In genomic region chr17:35779466-35780205, GRCm38 (mm10) we compare ENCODE assay signal across 16 mouse cellular contexts. TPM values are rescaled to one million over a fixed set of nuclear protein-coding genes. Genes with fewer than 3 reads are reported as not detected.
DNase-seq lines count a peak whose midpoint lies in the region; ATAC-seq and TF ChIP-seq lines count a peak whose summit lies in the region.
"Had no signal": no experiment of that assay in that cellular context is flagged by ENCODE, and none has a peak within 500 bp of the region (broad histone marks: within the 10 kb centered on the region; RNA-seq: fewer than 3 reads in every experiment).

No protein-coding gene starts in this region.

- WGBS in midbrain, embryonic 11.5 days = 75% methylated on average over 10 of the region's 10 CpGs
- 73% methylated on average over 10 of the region's 10 CpGs for WGBS in midbrain, embryonic 10.5 days
- WGBS in stomach, postnatal 0 days = 44% methylated on average over 10 of the region's 10 CpGs

- H3K4me2 ChIP-seq in midbrain, embryonic 11.5 days = no peak overlapping the region
- H3K4me2 ChIP-seq in stomach, postnatal 0 days (replicated peaks; ENCODE audit: low read depth) = no peak overlapping the region
- H3K4me2 ChIP-seq: hindbrain, embryonic 13.5 days; liver, embryonic 15.5 days; neural tube, embryonic 13.5 days had no signal

- peak; percentile 66 for DNase-seq in cerebellum, postnatal 10 days
- no peak for DNase-seq in cerebellum, postnatal 4 days (ENCODE audit: low spot score in 2 of 2)
- DNase-seq in midbrain, embryonic 11.5 days (ENCODE audit: low spot score, missing footprints) = peak; percentile 41
- no peak for DNase-seq in midbrain, embryonic 10.5 days (ENCODE audit: low spot score)
- DNase-seq in lung, postnatal 10 days = peak; percentile 79
- no peak for DNase-seq in stomach, postnatal 0 days (ENCODE audit: low spot score)
- DNase-seq in thymus, adult 18-20 months = no peak
- DNase-seq in cerebellum, postnatal 36 days = no peak
- DNase-seq: cerebellum, adult 9-10 months; layer of hippocampus, adult 9-11 months; left cerebral cortex, postnatal 4 days; retina, postnatal 1 day had no signal

- H3K9ac ChIP-seq in midbrain, embryonic 11.5 days (ENCODE audit: low read length) = no peak overlapping the region
- H3K9ac ChIP-seq in stomach, postnatal 0 days (ENCODE audit: low read length) = peak overlapping the region; percentile 18; the same call in 1 of the 2 replicates
- H3K9ac ChIP-seq: hindbrain, embryonic 13.5 days; liver, embryonic 15.5 days; neural tube, embryonic 13.5 days had no signal

- TF ChIP-seq EP300 in stomach, postnatal 0 days (optimal IDR thresholded peaks at IDR 0.05) = no peak

- no peaks in the 10 kb centered on the region for H3K27me3 ChIP-seq in midbrain, embryonic 11.5 days (ENCODE audit: control insufficient read depth, insufficient read depth, low read length)
- no peaks in the 10 kb centered on the region for H3K27me3 ChIP-seq in midbrain, embryonic 10.5 days (ENCODE audit: low read depth, poor library complexity, severe bottlenecking)
- no peaks in the 10 kb centered on the region for H3K27me3 ChIP-seq in stomach, postnatal 0 days (ENCODE audit: control insufficient read depth, insufficient read depth, low read length)
- H3K27me3 ChIP-seq: hindbrain, embryonic 13.5 days; liver, embryonic 15.5 days; neural tube, embryonic 13.5 days had no signal

- no peak overlapping the region for H3K4me3 ChIP-seq in midbrain, embryonic 11.5 days (ENCODE audit: low read depth, low read length)
- H3K4me3 ChIP-seq in midbrain, embryonic 10.5 days = no peak overlapping the region
- H3K4me3 ChIP-seq in stomach, postnatal 0 days (ENCODE audit: low read depth, low read length) = no peak overlapping the region
- H3K4me3 ChIP-seq: hindbrain, embryonic 13.5 days; liver, embryonic 15.5 days; neural tube, embryonic 13.5 days had no signal

- no peaks in the 10 kb centered on the region for H3K4me1 ChIP-seq in midbrain, embryonic 11.5 days (ENCODE audit: control insufficient read depth, insufficient read depth, low read length)
- H3K4me1 ChIP-seq in midbrain, embryonic 10.5 days = no peaks in the 10 kb centered on the region
- peaks cover 8% of the 10 kb centered on the region; the same call in 1 of the 2 replicates for H3K4me1 ChIP-seq in stomach, postnatal 0 days (replicated peaks; ENCODE audit: control insufficient read depth, insufficient read depth)
- H3K4me1 ChIP-seq: hindbrain, embryonic 13.5 days had no signal

- no peak overlapping the region for H3K27ac ChIP-seq in midbrain, embryonic 11.5 days (ENCODE audit: low read depth, low read length)
- no peak overlapping the region for H3K27ac ChIP-seq in midbrain, embryonic 10.5 days (replicated peaks)
- H3K27ac ChIP-seq in stomach, postnatal 0 days (replicated peaks) = peak overlapping the region; percentile 73
- H3K27ac ChIP-seq: hindbrain, embryonic 13.5 days; liver, embryonic 15.5 days; neural tube, embryonic 13.5 days had no signal

- no peak for TF ChIP-seq CTCF in stomach, postnatal 0 days (IDR thresholded peaks at IDR 0.05; ENCODE audit: low read depth)

- H3K9me3 ChIP-seq in midbrain, embryonic 11.5 days (ENCODE audit: control insufficient read depth, low read length) = no peaks in the 10 kb centered on the region
- H3K9me3 ChIP-seq in midbrain, embryonic 10.5 days (replicated peaks) = no peaks in the 10 kb centered on the region
- H3K9me3 ChIP-seq in stomach, postnatal 0 days (ENCODE audit: control insufficient read depth, low read length) = no peaks in the 10 kb centered on the region
- H3K9me3 ChIP-seq: hindbrain, embryonic 13.5 days; liver, embryonic 15.5 days; neural tube, embryonic 13.5 days had no signal

- no peaks in the 10 kb centered on the region for H3K36me3 ChIP-seq in midbrain, embryonic 11.5 days (ENCODE audit: control insufficient read depth, insufficient read depth, low read length)
- no peaks in the 10 kb centered on the region for H3K36me3 ChIP-seq in midbrain, embryonic 10.5 days
- H3K36me3 ChIP-seq in stomach, postnatal 0 days (ENCODE audit: control insufficient read depth, insufficient read depth, low read length) = no peaks in the 10 kb centered on the region
- H3K36me3 ChIP-seq: hindbrain, embryonic 13.5 days; liver, embryonic 15.5 days; neural tube, embryonic 13.5 days had no signal

- no peak for ATAC-seq in midbrain, embryonic 11.5 days (ENCODE audit: low FRiP score)
- ATAC-seq in stomach, postnatal 0 days (ENCODE audit: low FRiP score, low TSS enrichment) = no peak
- ATAC-seq: midbrain, embryonic 16.5 days had no signal

RNA-seq across cellular contexts. Expression of gene Ier3, which starts 41.8 kb away (rescaled TPM):
- polyA plus RNA-seq in midbrain, embryonic 11.5 days (2014; fragmentation: Nextera tagmentation; extraction: Ambion mirVana) = 2.5 and 4.0 TPM in 2 replicates
- 3.0 and 3.7 TPM in 2 replicates for polyA plus RNA-seq in midbrain, embryonic 10.5 days (2016; fragmentation: Nextera tagmentation; extraction: Ambion mirVana)
- 74.8 and 79.5 TPM in 2 replicates for polyA plus RNA-seq in stomach, postnatal 0 days (2015; fragmentation: Nextera tagmentation; extraction: Ambion mirVana)

RNA-seq across cellular contexts. Expression of gene Flot1, which starts 43.4 kb away (rescaled TPM):
- polyA plus RNA-seq in midbrain, embryonic 11.5 days (2014; fragmentation: Nextera tagmentation; extraction: Ambion mirVana) = 46.9 and 47.4 TPM in 2 replicates
- 54.8 and 59.3 TPM in 2 replicates for polyA plus RNA-seq in midbrain, embryonic 10.5 days (2016; fragmentation: Nextera tagmentation; extraction: Ambion mirVana)
- polyA plus RNA-seq in stomach, postnatal 0 days (2015; fragmentation: Nextera tagmentation; extraction: Ambion mirVana) = 41.0 and 43.5 TPM in 2 replicates

RNA-seq across cellular contexts. Expression of gene Tubb5, which starts 58.5 kb away (rescaled TPM):
- polyA plus RNA-seq in midbrain, embryonic 11.5 days (2014; fragmentation: Nextera tagmentation; extraction: Ambion mirVana) = 1,522 and 1,543 TPM in 2 replicates
- polyA plus RNA-seq in midbrain, embryonic 10.5 days (2016; fragmentation: Nextera tagmentation; extraction: Ambion mirVana) = 1,574 and 1,617 TPM in 2 replicates
- polyA plus RNA-seq in stomach, postnatal 0 days (2015; fragmentation: Nextera tagmentation; extraction: Ambion mirVana) = 251 and 296 TPM in 2 replicates

Comparison
In these comparisons a context has a peak if more than half of its experiments do, and no peak if none do; other contexts are left out.
1. DNase-seq: peak in cerebellum, postnatal 10 days (2 of 2), midbrain, embryonic 11.5 days (single experiment) and lung, postnatal 10 days (single experiment); none in cerebellum, postnatal 4 days (0 of 2), midbrain, embryonic 10.5 days (single experiment), stomach, postnatal 0 days (single experiment), thymus, adult 18-20 months (0 of 2) and cerebellum, postnatal 36 days (0 of 2).
2. RNA of gene Ier3, which starts 41.8 kb away (polyA plus RNA-seq): 74.8 to 79.5 TPM in stomach, postnatal 0 days; 3.0 to 3.7 TPM in midbrain, embryonic 10.5 days and 2.5 to 4.0 TPM in midbrain, embryonic 11.5 days; every median in the first group is over 10 times any median in the second.